Mouse (Mus musculus): ENCODE data around the gene Prpf19. TPM values are rescaled to one million over a fixed set of nuclear protein-coding genes. Genes with fewer than 3 reads are reported as not detected.

Prpf19 gene
- polyA plus RNA-seq (2012; rRNA removed; ENCODE audit: low replicate concordance) = 105 and 140 TPM in 2 replicates

DNA sequence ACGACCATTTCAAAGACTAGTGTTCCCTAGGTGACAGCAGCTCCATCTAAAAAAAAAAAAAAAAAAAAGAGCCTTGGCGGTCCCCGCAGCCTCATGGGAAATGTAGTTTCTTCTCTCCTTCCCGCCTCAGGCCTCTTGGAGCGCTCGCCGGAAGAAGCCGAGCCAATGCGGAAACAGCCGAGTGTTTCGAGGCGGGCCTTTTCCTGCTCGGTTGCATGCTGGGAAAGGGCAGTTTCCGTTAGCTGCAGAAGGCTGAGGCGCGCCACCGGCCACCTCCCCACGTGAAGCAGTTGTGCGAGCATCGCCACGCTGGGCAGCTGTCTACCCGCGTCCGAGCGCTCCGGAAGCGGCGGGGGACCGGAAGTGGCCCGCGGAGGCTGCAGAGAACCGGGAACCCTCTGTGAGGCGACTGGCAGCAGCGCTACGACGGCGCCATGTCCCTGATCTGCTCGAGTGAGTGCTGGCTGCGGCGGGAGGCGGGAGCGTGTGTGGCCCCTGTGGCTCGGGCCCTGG lies at the start of gene Prpf19:
Gene Prpf19, plus strand, starts transcription at position 216 of the 513 bp plus-strand sequence.

DNA sequence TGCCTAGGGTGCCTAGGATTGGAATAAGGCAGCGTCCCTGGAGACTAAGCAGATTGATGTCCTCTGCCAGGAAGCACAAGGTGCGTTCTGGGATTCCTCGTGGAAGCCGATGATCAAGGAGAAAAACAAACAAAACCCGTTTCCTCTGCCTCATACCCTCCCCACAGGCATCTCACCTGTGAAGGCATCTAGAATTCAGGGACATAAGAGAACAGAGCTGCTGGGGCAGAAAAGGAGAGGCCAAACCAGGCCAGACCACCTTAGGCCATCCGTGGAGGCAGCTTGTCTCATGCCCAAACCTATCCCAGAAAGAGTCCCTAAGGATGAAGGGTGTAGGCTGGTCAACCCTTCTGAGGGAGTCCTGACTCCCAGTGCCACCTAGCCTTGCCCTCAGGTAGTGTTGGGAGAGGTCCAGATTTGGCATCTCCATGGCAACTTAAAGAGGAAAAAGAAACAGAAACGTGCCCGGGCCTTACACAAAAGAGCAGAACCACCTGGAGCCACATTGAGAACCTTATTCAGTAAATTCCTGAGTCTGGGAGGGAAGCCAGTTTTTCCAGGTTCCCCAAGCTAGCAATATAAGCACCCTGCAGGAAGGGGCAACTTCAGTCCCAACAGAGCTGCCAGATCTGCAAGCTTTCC lies 25.0 kb upstream of the Prpf19 start, which contains the start of gene Tmem132a:
Gene Tmem132a, minus strand, starts transcription at position 55 of the 642 bp plus-strand sequence.

DNA sequence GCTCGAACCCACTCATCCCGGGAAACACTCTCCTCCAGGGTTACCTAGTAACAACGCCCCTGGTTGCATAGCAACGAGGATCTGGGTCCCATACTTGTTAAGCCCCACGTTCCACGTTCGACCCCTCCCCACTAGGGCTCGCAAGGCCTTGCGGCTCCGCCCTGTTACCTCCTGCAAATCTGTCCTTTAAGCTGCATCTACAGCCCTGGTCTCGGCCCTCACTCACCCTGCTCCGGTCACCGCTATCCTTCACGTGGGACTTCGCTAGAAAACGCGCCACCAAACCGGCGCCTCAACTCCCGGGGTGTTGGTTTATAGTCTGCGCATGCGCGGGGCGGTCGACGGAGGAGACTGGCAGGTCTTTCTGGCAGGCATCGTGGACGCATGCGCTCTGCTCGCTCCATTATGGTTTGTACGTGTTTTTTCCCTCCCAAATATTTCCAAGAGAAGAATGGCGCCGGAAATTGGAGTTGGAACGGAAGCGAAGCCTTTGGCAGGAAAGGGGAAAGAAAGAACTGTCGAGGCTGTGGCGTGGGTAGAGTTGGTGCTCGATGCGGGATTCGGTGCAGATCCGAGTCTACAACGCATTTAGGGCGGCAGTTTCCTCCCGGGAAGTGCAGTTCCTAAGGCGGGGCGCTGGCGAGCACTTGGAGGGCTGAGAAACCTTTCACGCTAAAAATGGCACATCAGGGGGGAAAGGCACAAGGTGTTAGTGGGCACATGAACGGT lies 13.4 kb upstream of the Prpf19 start, which contains the start of gene Tmem109:
Gene Tmem109, minus strand, starts transcription at position 576 of the 729 bp plus-strand sequence.

DNA sequence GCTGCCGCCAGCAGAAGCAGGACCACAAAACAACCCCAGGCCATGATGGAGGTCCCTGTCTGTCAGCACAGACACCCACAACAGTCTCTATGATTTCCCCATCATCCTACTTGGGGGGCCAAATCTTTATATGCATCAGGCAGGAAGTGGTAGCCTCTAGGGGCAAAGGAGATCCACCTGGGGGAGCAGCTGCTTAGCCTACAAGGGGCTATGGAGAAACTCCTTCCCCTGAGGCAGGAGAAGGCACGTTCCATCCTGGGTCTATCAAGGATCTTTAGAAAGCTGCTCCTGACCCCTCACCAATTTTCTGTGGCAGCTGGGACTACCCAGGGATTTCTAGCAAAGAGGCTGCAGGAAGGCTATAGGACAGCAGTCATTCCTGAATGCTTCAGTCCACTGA lies 25.5 kb downstream of the Prpf19 start, which contains the start of gene Zp1:
Gene Zp1, minus strand, starts transcription at position 101 of the 400 bp plus-strand sequence.

DNA sequence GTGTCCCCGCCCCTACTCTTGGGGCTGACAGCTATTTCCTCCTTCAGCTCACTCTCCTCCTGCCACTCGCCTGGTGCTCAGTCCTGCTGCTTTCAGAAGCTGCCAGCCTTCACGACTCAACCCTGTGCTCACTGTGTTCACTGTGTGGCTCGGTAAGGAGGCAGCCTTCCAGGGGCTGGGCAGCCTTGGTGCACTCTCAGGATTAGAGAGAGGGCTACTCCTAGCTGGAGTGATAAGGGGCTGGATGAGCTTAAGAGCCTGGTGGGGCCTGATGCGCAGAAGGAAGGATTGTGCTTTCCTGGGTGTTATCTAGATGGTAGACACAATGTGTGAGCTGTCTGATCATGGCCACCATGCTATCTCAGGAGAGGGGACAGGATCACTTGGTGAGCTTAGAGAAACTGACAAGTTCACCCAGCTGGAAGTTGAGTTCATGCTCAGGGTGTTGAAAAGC lies 42.1 kb downstream of the Prpf19 start, which contains the start of gene Ptgdr2:
Gene Ptgdr2, plus strand, starts transcription at position 51 of the 454 bp plus-strand sequence.

DNA sequence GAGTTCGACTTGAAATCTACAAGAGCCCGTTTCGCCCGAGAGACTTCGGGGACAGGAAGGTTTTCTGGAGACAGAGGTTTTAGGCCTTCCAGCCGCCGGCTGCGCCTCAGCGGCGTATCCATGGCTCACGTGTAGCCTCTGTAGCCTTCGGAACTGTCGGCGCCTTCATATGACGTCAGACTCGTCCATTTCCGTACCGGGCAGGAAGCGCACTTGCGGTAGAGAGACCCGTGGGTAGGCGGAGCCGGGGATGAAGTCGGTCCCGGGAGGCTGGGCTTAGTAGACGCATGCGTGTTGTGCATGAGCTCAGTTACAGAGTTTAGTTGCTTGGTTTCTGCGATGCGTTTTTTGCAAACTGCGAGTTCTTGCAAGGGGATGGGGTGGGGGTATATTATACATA lies 54.1 kb downstream of the Prpf19 start, which contains the start of gene Ccdc86:
Gene Ccdc86, minus strand, starts transcription at position 155 of the 400 bp plus-strand sequence.

Other genes starting within 250 kb of the Prpf19 start
- gene Pga5, start 217.2 kb upstream of the Prpf19 start, polyA plus RNA-seq (2012; rRNA removed; ENCODE audit: low replicate concordance) = 0.27 TPM in 1 of 2 replicates, not detected in the other
- gene Vps37c, start 206.5 kb upstream of the Prpf19 start, polyA plus RNA-seq (2012; rRNA removed; ENCODE audit: low replicate concordance) = 35.7 and 46.3 TPM in 2 replicates
- 1.0 and 2.7 TPM in 2 replicates for gene Cd5, start 156.2 kb upstream of the Prpf19 start, polyA plus RNA-seq (2012; rRNA removed; ENCODE audit: low replicate concordance)
- gene Cd6, start 65.2 kb upstream of the Prpf19 start, polyA plus RNA-seq (2012; rRNA removed; ENCODE audit: low replicate concordance) = 1.4 and 4.2 TPM in 2 replicates
- gene Slc15a3, start 55.5 kb upstream of the Prpf19 start, polyA plus RNA-seq (2012; rRNA removed; ENCODE audit: low replicate concordance) = 7.1 and 18.1 TPM in 2 replicates
- 6.8 and 8.5 TPM in 2 replicates for gene Tmem132a, start 25.3 kb upstream of the Prpf19 start, polyA plus RNA-seq (2012; rRNA removed; ENCODE audit: low replicate concordance)
- gene Tmem109, start 13.2 kb upstream of the Prpf19 start, polyA plus RNA-seq (2012; rRNA removed; ENCODE audit: low replicate concordance) = 31.7 and 34.0 TPM in 2 replicates
- not detected in 2 replicates for gene Zp1, start 25.4 kb downstream of the Prpf19 start, polyA plus RNA-seq (2012; rRNA removed; ENCODE audit: low replicate concordance)
- 0.16 and 0.62 TPM in 2 replicates for gene Ptgdr2, start 41.9 kb downstream of the Prpf19 start, polyA plus RNA-seq (2012; rRNA removed; ENCODE audit: low replicate concordance)
- 4.4 and 5.5 TPM in 2 replicates for gene Ccdc86, start 54.0 kb downstream of the Prpf19 start, polyA plus RNA-seq (2012; rRNA removed; ENCODE audit: low replicate concordance)
- 179 and 611 TPM in 2 replicates for gene Ms4a10, start 79.4 kb downstream of the Prpf19 start, polyA plus RNA-seq (2012; rRNA removed; ENCODE audit: low replicate concordance)
- gene Ms4a15, start 98.0 kb downstream of the Prpf19 start, polyA plus RNA-seq (2012; rRNA removed; ENCODE audit: low replicate concordance) = 0.36 and 0.88 TPM in 2 replicates
- gene Ms4a18, start 122.8 kb downstream of the Prpf19 start, polyA plus RNA-seq (2012; rRNA removed; ENCODE audit: low replicate concordance) = 46.6 and 64.7 TPM in 2 replicates
- gene Ms4a8a, start 185.9 kb downstream of the Prpf19 start, polyA plus RNA-seq (2012; rRNA removed; ENCODE audit: low replicate concordance) = 154 and 309 TPM in 2 replicates
- not detected in 2 replicates for gene 1700017D01Rik, start 235.6 kb downstream of the Prpf19 start, polyA plus RNA-seq (2012; rRNA removed; ENCODE audit: low replicate concordance)

Data from duodenum, adult 2 months (tissue).